Mouse (Mus musculus) bone marrow macrophage, adult 2 months (primary cell): ENCODE measurements around the gene Mmp24. TPM values are rescaled to one million over a fixed set of nuclear protein-coding genes. Genes with fewer than 3 reads are reported as not detected.

Experiments
- H3K27ac ChIP-seq: 2 replicates; pipeline ENCODE4 v1.5.1; 2012; ENCODE audit warnings: low read depth, low read length; ENCODE audit not compliant: insufficient read depth
- H3K4me1 ChIP-seq: 2 replicates; pipeline ENCODE4 v1.6.1; 2012; ENCODE audit warnings: low read length; ENCODE audit not compliant: control insufficient read depth, insufficient read depth
- H3K4me3 ChIP-seq: 2 replicates; pipeline ENCODE4 v1.5.1; 2012; ENCODE audit warnings: mild to moderate bottlenecking, low read length, moderate library complexity; ENCODE audit not compliant: insufficient read depth
- CTCF ChIP-seq: IDR thresholded peaks from 2 replicates; pipeline ENCODE4 v1.5.1; 2012; ENCODE audit warnings: low read depth, mild to moderate bottlenecking, low read length, moderate library complexity
- POLR2A ChIP-seq: IDR thresholded peaks from 2 replicates; pipeline ENCODE4 v1.6.1; 2012; ENCODE audit warnings: mild to moderate bottlenecking, low read depth, low read length, borderline replicate concordance
- polyA plus RNA-seq: library from polyadenylated mRNA; stranded (reverse); fragments of >200 nt; gene quantifications from 2 replicates; pipeline ENCODE4 v1.2.4, GENCODE M21; 2012; ENCODE audit not compliant: missing spikeins, insufficient read depth, insufficient read length

Gene Mmp24
- polyA plus RNA-seq, 1 experiment: not detected

DNA sequence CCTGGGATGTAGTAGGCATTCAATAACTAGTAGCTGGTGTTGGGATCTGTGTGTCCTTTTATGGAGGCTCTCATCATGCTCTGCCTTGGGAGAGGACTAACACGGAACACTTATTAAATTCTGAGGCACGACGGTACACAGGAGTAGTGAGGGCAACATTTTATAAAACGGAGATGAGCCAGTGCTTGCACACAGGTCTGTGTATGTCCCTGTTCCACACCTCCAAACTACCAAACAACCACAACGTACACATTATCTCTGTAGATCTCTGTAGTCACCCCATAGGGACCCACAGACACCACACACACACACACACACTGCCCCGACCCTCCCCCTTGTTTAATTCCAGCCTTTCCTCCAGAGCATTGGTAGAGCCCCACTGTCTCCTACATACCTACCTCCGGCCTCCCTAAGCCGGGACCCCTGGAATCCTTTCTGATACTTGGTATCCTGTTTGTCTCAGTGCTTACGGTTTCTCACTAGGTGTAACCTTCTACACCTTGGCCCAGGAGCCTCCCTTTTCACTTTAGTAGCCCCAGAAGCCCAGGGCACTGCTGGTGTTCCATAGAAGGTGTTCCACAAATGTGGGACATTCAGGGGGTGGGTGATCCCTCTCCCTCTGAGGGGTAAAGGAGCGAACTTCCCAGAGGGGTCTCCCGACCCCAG lies 748 bp upstream of the Mmp24 start:
- Histone ChIP-seq H3K4me3 (0 out of 2 replicates have a peak overlapping the region, but pooled peaks have one; percentile 24), H3K27ac (no peak overlapping the region), H3K4me1 (no peaks in the 10 kb centered on the region)
- TF ChIP-seq POLR2A (no peak), CTCF (no peak)

DNA sequence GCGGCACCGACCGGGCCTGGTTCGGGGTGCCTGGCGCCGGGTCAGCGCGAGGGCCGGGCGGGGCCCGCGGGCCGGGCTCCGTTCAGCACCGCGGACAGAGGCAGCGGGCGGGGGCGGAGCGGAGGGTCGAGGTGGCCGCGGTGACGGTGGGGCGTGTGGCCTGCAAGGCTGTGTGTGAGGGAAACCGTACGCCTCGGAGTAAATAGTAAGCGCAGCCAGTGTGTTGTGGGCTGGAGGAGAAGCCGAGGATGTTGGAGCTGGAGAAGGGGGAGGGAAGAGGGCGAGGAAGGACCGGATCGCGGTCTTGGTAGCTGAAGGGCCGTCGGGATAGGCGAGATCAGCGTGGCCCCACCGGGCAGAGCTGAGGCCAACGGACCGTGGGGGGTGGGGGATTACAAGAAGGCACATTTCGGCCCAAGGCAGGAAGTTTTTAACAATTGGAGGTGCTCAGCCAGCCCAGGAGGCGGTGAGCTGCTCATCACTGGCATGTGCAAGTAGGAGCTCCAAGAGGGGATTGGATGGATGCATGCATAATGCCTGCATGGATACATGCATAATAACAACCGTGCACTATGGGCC lies 632 bp downstream of the Mmp24 start:
- Histone ChIP-seq H3K27ac (no peak overlapping the region), H3K4me3 (peak overlapping the region; percentile 57), H3K4me1 (no peaks in the 10 kb centered on the region)
- no peak for TF ChIP-seq CTCF
- TF ChIP-seq POLR2A: no peak

DNA sequence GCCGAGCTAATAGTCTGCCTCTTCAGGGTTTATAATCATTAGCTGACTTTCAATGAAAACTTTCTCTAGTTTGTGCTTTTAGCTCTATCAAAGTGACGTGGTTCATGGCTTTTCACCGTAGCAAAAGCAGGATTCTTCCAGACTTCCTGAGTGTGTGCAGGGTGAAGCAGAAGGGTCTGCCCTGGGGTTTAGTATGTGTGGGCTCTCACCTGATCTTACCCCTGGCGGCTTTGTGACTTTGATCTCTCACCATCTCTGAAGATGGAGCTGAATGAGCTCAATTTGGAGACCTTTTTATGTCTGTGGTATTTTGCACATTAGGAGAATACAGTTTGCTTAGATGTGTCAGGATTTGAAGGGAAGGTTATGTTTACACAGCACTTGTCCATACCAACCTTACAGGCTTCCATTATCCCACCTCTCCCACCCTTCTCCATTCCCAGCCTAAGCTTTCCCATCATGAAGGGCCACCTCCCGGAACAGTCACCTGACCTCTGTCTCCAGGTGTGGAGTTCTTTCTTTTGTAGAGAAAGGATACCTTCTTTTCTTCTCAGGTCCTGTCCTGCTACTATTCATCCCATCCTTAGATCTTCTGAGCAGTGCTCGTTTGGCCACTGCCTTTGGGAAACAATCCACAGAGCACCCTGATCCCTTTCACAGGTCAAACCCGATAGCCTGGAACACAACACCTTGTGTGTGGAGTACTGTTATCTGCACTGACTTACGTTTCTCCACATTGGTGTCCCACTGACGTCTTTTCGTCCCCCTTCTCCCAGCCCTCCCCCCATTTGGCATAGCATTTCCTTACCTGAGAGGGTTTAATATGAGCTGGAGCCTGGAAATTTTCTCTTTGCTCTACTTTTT lies 1.9 kb downstream of the Mmp24 start:
- Histone ChIP-seq H3K27ac (no peak overlapping the region), H3K4me3 (no peak overlapping the region), H3K4me1 (no peaks in the 10 kb centered on the region)
- TF ChIP-seq POLR2A (no peak), CTCF (no peak)

DNA sequence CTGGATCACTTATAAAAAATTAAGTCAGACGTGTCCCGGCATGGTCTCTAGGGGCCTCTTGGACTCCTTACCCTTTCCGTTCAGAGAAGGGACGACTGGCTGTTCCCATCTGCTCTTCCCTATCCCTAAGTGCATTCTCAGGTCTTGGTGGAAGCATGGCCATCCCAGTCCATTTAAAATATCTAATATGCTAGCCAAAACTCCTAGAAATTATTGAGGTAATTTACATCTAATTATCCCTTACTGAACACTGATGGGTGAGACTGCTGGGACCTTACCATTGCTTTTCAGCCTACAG lies 2.5 kb downstream of the Mmp24 start:
- H3K4me3 ChIP-seq: no peak overlapping the region
- H3K4me1 ChIP-seq: no peaks in the 10 kb centered on the region
- H3K27ac ChIP-seq: no peak overlapping the region
- TF ChIP-seq CTCF (no peak), POLR2A (no peak)

DNA sequence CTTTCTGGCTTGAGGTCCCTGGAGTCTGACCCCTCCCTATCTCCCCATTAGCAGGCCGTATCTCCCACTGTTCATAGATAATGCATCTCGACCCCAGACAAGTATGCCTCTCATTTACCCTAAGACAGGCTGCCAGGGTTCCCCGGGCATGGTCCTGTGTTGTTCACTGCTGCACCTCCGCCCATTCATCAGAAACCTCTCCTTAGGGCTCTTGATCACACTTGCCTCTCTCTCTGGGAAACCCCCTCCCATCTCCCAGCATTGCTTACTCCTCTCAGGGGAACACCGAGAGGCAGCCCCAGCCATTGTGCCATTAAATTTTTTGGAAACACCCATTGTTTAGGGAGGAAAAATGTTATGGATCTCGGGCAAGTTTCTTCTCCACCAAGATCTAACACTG lies 2.9 kb downstream of the Mmp24 start:
- Histone ChIP-seq H3K27ac (no peak overlapping the region), H3K4me3 (no peak overlapping the region), H3K4me1 (no peaks in the 10 kb centered on the region)
- TF ChIP-seq CTCF: no peak
- no peak for TF ChIP-seq POLR2A

DNA sequence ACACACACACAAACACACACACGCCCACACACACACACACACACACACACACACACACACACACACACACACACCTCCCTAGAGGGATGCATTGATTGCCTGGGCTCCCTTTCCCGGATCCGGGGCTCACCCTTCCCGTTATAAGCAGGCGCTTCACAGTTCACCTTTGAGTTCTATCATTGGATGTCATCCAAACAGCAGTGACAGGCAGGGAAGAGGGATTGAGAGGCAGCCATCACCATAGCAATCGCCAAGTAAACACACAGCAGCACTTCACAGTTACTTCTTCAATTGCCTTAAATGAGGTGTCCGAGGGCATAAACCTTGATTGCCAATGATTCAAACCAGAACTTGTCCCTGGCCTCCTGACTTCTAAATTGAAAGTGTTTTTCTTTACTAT lies 3.9 kb downstream of the Mmp24 start:
- TF ChIP-seq POLR2A (no peak), CTCF (no peak)
- Histone ChIP-seq H3K4me1 (no peaks in the 10 kb centered on the region), H3K27ac (no peak overlapping the region), H3K4me3 (no peak overlapping the region)

DNA sequence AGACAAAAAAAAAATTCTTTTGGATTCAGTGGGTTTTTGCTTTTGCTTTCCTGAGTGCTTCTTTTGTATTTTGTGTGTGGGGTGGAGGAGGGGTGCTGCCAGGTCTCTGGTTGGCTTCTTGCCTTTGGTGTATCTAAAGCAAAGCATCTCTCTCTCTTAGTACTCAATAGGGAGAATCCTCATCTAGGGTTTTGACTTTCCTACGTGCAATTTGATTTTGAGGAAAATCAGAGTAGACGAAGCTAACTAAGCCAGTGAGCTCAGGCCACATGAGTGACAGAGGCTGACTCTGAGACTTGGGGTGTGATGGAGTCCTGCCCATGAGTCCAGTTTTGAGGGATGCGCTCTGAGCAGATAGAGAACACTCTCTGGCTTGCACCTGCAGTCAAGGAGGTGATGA lies 4.4 kb downstream of the Mmp24 start:
- TF ChIP-seq POLR2A (no peak), CTCF (no peak)
- H3K4me3 ChIP-seq: no peak overlapping the region
- H3K4me1 ChIP-seq: no peaks in the 10 kb centered on the region
- H3K27ac ChIP-seq: no peak overlapping the region

DNA sequence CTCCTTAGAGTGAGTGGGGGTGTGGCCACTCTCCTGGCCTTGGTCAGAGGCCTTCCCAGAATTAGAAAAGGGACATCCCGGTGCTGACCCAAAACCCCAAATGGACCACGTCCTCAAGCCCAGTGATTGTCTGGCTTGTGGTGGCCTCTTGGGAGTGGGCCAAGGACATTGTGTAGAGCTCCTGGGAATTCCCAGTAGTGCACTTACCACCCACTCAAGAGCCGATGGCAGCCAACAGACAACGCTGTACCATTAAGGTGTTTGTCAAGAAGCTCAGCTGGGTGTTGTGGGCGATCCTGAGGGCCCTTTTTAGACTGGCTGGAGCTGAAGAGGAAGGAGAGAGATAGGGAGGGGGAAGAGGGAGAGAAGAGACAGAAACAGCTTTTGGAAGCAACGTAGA lies 9.4 kb downstream of the Mmp24 start:
- Histone ChIP-seq H3K4me1 (no peaks in the 10 kb centered on the region), H3K4me3 (no peak overlapping the region), H3K27ac (no peak overlapping the region)
- TF ChIP-seq CTCF (no peak), POLR2A (no peak)

DNA sequence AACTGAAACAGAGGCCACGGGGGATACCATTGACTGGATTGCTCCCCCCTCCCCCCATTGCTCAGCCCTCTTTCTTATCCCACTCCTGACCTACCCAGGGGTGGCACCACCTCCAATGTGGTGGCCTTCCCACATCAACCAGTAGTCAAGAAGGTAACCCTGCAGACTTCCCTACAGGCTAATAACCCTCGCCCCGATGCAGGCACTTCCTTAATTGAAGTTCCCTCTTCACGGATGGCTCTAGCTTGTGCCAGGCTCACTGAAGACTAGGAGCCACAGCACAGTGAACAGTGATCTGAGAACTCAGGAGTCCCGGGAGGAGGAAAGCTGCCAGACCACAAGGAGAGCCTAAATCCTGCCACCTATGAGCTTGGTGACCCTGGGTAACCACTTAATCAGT lies 11.8 kb downstream of the Mmp24 start:
- Histone ChIP-seq H3K27ac (no peak overlapping the region), H3K4me3 (no peak overlapping the region), H3K4me1 (no peaks in the 10 kb centered on the region)
- TF ChIP-seq POLR2A (no peak), CTCF (no peak)
